Mouse (Mus musculus): Measurements from ENCODE around the gene Slc16a13. TPM values are rescaled to one million over a fixed set of nuclear protein-coding genes. Genes with fewer than 3 reads are reported as not detected.

Gene Slc16a13
- total RNA-seq (2021): 10 to 100 TPM in 1 of 2 experiments, 1 to 10 TPM in 1; 6.2 to 10.9 TPM
- long read RNA-seq, experiment 1, partial matches to known transcripts: 1 of 5 reads
- long read RNA-seq, experiment 1, other reads (novel, unspliced or antisense): 1 of 5 reads
- long read RNA-seq, experiment 2, transcript Slc16a13-201 (4 exons, 2,531 nt): major isoform, 8 of 12 reads
- long read RNA-seq, experiment 2, partial matches to known transcripts: 2 of 12 reads
- long read RNA-seq, experiment 2, other reads (novel, unspliced or antisense): 2 of 12 reads

DNA sequence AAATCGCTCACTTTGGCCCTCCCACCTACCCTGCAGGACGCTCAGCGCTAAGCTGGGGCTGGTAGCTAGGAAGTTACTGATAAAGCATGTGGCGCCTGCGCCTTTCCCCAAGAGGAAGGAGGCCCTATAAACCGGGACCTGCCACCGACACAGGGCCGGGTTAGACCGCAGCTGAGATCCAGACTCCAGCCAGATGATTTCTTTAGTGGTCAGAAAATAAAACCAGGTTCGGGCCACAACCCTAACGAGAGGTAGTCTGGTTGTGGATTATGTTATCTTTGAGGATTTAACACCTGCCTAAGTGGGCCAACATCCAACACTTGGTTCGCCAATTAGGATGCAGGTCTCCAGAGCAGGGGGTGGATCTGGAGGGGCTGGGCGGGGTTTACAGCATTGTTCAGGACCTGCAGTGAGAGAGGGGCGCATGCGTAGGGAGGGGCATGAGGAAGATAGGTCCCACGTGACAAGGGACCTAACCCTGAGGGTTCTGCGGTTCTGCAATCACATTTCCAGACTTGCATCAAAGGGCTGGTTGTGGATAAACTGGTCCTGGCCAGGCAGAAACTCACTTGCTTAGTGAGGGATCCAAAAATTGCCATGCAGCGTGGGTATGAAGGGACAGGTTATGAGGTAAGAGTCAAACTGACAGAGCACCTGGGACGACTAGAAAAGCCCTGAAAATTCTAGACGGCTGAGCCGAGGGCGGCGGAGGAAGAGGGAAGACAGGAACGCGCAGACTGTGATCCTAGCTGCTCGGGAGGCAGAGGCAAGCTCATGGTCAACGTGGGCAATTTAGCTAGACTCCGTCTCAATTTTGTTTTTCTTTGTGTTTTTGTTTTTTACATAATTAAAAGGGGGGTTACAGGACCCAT is at the start of gene Slc16a13:
Slc16a13 (minus strand) TSS at position 334 of the 872 bp plus-strand sequence.
- DNase-seq (ENCODE audit: low spot score in 2 of 2): peak; percentile 68 to 83

DNA sequence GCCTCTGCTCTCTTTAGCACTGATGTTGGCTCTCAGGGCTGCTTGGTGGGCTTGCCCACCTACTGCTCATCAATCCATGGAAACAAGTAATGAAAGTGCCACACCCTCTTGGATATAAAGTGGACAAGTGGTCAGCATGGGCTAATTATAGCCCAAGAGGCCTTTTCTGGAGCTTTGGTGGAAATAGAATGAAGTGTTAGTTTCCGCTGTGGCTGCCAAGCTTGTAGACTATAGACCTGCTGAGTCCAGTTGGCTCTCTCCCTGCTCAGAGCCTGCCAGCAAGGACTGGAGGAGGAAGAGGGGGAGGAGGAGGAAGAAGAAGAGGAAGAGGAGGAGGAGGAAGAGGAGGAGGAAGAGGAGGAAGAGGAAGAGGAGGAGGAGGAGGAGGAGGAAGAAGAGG is 45.5 kb upstream of the Slc16a13 start:
- no peak for DNase-seq (ENCODE audit: low spot score in 2 of 2)

DNA sequence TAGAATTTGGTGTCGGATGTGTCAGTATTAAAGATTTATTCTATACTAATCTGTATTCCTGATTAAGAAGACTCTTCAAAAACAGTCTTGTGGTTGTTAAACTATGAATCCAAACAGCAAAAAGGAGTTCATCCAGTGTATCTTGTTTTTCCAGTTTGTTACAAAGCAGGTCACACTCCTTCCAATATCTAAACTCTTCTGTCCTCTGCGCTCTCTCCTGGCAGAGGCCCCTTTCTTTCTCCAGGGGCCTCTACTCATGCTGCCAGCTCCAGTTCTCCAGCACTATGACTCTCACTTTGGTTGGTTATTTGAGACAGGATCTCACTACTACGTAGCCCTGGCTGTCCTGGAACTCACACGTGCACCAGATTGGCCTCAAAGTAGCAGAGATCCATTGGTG is 45.0 kb upstream of the Slc16a13 start:
- DNase-seq (ENCODE audit: low spot score in 2 of 2): no peak

DNA sequence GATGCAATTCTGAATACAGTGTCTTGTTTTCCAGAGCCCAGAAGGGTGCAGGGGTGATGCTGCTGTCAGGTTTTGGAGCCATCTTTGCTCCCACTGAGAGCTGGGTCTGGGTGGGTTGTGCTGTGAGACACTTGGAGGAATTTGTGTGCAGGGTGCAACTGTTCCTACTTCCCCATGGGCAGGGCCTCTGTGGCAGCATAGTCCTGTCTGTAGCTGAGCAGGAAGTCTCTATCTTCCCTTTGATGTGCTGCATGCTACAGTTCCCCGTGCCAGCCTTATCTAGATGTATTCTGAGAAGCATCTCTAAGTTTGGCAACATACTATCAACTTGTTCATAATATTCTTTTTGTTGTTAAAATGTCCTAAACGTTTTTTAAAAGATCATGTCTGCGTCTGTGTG is 44.4 kb upstream of the Slc16a13 start:
- no peak for DNase-seq (ENCODE audit: low spot score in 2 of 2)

DNA sequence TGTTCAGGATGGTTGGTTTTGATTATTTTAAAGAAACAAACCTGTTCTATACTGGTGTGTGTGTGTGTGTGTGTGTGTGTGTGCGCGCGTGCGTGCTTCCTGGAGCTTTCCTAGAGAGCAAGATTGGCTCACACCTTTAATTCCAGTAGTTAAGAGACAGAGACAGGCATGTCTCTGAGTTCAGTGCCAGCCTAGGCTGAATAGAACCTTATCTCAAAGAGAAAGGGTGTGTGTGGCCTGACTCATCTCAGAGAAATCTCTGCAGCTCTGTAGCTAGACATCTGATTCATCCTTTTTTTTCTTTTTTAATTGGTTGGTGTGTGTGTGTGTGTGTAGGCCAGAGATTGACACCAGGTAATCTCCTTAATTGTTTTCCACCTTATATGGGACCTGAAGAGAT is 38.2 kb upstream of the Slc16a13 start:
- no peak for DNase-seq (ENCODE audit: low spot score in 2 of 2)

DNA sequence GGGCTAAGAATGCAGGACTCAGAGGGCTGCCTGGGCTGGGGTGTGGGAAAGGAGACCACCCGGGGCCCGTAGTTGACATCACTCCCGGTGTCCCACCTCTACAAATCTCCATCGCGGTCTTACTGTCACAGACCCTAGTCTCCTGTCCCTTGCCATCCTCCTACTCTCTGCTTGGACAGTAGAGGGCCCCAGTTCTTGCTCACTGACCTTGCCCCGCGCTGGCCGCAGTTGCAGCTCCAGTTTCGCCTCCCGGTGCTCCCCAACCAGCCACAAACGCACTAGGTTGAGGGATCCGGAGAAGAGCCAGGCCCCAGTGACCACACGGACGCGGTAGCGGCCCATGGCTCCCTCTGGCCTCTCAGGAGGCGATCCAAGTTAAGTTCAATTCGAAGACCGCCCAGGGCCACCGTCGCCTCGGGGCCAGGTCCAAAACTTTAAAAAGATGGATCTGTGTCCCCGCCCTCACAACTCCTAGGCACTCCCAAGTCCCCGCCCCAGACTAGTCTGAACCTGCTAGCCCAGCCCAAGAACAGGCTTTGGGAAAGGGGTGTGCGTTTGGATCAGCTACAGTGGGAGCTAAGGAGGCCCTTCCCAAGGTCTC is 34.2 kb upstream of the Slc16a13 start, which contains the start of gene Alox12:
Alox12 (minus strand) TSS at position 423 of the 601 bp plus-strand sequence.
- no peak for DNase-seq (ENCODE audit: low spot score in 2 of 2)

DNA sequence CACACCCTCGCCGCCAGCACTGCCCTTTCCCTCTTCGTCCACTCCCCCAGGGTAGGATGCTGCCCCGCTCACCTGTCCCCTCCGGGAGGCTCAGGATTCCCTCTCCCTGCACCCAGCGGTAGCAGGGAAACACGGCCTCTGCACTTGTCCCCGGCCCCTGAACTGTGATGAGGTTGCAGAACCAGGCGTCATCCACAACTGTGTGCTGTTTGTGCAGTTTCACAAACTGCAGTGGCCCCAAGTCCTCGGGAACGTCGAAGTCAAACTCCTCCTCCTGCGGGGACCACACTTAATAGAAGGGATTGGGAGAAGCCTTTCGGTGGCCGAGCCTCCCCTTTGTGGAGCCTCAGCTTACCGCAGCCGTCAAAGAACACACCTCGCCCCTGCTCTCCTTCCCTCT is 33.5 kb upstream of the Slc16a13 start:
- no peak for DNase-seq (ENCODE audit: low spot score in 2 of 2)

DNA sequence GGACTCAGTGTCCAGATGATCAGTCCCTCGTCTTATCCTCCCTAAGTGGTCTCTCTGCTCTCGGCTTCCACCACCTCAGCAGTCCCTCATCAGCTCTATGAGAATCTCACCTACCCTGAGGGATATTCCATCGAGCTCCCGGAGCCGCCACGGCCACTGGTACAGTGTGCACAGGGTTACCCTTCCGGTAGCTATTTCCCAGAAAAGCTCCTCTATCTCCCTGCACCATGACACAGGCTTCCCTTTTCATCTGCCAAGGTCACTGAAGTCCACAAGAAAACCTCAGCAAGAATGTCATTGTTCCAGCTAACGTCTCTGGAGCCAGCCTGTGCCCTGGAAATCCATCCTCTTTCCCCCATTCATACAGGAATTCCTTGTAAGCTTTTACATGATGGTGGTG is 31.0 kb upstream of the Slc16a13 start:
- DNase-seq (ENCODE audit: low spot score in 2 of 2): no peak

DNA sequence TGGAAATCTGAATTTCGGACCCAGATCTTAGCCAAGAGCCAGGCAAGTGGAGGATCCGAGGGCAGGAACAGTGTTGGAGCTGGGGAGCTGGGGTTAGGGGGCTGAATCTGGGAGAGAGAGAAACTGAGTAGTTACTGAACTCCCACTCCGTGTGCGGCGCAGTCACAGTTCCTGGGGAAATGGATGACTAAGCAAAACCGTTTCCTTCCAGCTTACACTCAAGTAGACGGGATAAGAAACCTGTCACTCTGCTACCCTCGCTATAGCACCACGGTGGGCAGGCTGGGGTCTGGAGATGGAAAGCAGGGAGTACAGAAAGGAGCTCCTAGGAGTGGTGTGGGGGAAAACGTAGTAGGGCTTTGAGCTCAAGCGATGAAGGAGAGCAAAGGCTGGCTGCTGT is 29.3 kb upstream of the Slc16a13 start:
- DNase-seq (ENCODE audit: low spot score in 2 of 2): no peak

DNA sequence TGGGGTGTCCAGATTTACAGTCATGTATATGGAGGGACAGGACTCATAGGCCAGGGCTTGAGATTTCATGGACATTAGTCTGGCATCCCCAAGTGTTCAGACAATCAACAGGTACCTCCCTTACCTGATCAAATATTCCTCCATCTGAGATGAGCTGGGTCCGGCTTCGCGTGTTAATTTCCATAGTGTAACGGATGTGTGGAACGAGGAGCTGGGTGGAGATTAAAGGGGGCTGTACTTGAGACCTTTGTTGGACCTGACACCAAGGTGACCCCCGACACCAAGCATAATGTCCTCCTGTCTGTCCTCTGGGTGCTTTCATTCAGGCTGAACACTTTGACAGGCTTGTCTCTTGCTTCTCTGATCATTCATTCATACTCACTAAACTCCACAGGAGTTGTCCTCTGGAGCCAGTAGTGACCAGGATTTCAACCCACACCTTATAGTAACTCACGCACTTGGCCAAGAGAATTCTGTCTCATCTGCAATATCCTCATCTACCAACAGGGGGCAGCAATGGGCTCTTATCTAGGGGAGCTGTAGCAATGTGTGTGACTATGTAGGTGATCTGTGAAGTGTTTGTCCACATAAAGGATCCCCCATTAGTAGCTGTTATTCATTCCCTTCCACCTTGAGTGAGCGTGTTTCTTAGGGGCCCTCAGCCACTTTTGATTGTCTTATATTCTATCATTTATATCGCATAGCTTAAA is 26.4 kb upstream of the Slc16a13 start:
- DNase-seq (ENCODE audit: low spot score in 2 of 2): peak in 1 of 2 experiments; percentile 58

DNA sequence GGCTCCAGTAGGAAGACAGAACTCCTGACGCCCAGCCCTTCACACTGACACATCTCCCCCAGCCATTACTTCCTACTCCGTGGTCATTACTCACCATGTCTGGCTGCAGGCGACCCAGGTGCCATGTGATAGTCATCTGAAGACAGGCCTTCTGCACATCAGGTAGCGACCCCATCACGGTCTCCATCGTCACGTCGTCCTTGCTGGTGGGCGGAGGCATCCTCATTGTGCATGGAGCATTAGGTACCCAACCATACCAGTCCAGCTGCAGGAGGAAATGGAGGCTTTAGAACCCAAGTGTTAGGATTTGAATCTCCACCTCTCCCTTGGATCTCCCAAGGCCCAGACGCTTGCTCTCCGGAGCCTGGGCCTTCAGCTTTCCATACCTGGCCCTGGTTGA is 21.7 kb upstream of the Slc16a13 start:
- DNase-seq (ENCODE audit: low spot score in 2 of 2): no peak

DNA sequence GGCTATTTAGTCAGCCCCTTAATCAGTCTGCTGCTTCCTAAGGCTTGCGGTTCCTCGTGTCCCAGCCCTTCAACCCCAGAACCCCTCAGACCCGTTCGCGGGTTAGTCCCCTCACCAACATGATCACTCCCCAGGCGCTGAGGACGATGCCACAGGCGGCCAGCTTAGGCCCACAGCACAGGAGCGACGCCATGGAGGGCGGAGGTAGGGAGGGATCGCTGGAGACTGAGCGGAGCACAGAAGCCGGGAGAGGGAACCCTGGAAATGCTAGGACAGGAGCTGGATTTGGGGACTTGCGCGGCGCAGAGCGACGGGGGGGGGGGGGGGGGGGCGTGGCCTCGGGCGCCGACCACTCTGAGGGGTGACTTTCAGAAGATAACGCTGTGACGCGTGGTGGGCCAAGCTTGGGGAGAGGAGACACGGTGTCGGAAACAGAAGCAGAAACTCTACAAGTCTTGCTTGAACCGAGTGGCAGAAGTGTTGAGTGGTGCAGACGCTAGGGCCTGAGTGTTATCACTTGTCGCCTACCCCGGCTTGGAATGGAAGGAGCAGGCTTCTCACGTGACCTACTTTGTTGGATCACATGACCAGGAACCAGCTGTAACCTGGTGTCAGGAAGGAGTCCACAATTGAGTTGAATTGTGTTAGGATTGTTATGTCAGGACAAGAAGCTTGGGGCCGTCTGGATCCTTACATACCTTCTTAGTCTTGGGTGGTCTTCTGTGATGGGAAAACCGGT is 18.8 kb upstream of the Slc16a13 start, which contains the start of the genes Gm21988 and Rnasek:
Gm21988 (minus strand) TSS at position 290 of the 739 bp plus-strand sequence.
Rnasek (minus strand) TSS at position 302 of the 739 bp plus-strand sequence.
- DNase-seq (ENCODE audit: low spot score in 2 of 2): peak; percentile 51 to 60

DNA sequence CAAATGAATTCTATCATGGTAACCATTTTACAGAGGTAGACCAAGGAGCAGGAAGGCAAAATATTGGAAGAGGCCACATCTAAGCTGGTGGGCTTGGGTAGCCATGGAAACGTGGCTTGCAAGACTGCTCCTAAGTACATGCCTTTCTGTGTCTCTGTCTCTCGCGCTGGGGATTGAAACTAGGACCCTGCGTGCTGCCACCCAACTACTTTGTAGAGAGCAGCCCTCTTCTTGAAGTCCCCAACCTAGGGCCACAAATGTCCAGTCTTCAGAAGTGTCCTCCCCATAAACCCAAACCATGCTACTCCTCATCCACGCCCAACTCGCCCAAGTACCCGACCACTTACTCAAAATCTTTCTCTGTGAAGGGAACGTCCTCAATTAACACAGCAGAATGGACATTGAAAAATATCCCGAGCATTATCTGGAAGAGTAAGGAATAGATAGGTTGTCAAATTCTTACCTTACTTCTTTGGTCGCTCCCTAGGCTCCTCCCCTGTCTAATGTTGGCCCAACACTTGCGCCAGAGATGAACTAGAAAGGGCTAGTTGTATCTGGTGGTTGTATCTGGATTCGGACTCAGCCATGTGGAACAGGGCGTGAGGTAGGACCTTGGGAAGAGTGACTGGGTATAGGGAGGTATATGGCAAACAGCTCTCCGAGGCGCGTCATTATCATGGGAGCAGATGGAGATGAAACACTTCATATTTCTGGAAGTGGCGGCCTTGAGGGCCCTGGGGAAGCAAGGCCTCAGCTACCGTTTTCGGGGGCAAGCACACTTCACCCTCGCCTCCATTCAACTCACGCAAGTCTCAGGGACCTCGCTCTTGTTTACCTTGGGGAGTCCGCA is 18.0 kb upstream of the Slc16a13 start:
- no peak for DNase-seq (ENCODE audit: low spot score in 2 of 2)

DNA sequence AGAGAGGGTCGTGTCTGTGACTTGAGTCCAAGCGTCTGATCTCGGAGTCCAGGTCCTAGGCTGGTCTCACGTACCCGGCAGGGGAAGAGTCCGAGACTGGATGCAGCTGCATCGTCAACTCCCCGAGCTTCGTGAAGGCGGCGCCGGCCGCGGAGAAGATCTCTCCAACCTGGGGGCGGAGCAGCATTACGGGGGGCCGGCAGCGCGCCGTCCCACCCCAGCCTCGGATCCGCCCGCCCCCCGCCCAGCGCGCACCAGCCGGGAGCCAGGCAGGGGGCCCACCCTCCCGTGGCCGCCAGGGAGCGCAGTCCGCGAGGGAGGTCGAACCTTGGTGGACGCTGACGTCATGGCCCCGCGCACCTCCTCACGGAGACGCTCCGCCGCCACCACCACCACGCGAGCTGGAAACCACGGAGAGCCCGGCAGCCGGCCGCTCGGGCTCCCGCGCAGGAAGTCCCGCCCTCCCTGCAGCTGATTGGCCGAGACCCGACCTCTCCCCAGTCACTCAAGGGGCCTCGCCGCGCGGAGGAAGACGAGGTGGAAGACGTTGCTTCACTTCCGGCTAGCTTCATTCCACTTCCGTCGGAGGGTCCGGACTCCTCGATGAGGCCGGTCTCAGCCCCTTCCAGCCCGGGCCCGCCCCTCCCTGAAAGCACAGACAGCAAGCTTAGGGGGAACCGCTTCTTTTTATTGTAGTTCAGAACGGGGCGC is 16.7 kb upstream of the Slc16a13 start, which contains the start of gene 0610010K14Rik:
0610010K14Rik (minus strand) TSS at position 458 of the 711 bp plus-strand sequence.
- DNase-seq (ENCODE audit: low spot score in 2 of 2): peak; percentile 95 to 96

DNA sequence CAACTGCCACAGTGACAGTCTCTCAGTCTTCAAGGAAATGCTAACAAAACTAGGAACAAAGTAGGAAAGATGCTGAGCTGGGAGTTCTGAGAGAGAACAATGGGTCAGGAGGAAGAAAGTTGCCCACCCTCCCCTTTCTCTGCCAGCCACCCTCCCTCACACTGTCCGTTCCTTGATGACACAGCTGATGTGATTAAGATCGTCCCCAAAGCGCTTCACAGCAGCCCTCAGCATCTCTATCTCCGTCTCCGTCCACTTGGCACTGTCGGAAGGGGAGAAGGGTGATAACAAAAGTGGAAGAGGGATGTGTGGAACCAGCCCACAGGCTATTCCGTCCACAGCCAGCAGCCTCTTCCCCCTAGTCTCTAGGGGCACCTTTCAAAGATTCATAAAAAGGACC is 15.9 kb upstream of the Slc16a13 start:
- DNase-seq (ENCODE audit: low spot score in 2 of 2): no peak

DNA sequence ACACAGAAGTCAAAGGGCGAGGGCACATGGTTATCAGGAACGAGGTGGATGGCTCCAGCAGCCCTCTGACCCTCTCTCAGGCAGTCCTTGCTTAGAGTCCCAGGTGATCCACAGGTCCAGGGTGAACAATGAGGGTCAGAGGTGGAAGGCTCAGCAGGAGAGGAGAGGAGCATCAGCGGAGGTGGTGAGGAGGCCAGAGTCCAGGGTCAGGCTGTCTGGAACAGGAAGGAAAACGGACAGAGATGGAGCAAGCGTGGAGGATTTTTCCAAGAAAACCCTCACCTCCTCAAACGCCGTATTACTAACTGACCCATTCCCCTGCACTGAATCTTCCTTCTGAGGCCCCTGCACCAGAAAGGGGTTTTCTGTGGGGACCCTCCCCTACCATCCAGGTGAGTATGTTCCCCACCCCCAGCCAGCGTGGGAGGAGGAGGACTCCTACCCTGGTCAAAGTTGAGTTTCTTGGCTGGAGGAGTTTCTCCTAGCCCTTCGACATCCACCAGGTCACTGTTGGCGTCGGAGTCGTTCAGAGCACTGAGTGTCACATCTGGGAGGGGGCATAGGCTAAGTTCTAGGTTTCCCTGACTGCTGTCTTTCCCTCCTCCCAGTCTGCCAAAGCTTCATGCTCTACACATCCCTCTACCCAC is 14.5 kb upstream of the Slc16a13 start:
- no peak for DNase-seq (ENCODE audit: low spot score in 2 of 2)

DNA sequence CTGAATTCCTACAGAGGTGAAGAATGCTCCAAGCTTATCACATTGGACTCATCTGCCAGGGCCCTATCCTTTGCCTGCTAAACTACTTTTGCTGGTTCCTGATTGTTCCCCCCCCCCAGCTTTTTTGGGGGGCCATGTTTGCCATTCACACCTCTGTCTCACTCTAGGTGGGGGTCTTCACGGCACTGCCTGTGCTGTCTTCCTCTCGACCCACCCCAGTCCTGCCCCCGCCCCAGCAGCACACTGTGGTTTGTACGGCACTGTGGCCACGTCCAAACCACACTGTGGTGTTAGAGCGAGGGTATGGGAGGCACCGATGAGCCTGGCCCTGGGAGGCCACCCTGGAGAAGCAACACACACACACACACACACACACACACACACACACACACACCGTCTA is 13.6 kb upstream of the Slc16a13 start:
- no peak for DNase-seq (ENCODE audit: low spot score in 2 of 2)

DNA sequence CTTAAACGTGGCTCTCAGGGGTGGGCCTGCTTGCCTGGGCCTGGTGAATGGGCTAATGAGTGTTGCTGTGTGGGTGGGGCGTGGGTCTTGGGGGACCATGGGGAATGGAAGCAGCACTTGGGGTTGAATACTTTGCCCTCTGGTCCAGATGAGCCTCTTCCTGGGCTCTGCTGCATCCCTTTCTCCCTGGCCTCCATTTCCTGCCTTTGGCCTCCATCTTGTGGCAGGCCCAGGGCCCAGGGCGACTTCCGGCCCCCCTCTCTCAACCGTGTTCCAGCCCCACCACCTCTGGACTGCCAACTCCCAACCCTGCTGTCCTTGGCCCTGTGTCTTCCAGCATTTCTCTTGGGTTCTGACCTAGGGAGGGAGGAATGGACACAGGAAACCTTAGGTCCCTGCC is 13.2 kb upstream of the Slc16a13 start:
- no peak for DNase-seq (ENCODE audit: low spot score in 2 of 2)

Measured in adrenal gland, postnatal 4 days (tissue).